Mouse (Mus musculus) right cerebral cortex, postnatal 4 days (tissue): ENCODE results near the gene Mdfic.

Source experiments
- DNase-seq: peaks from one replicate; pipeline ENCODE4 v3.0.0-alpha.2; 2022

The Mdfic gene

GRCm38 (mm10) chr6:15793602-15794345, 73.3 kb downstream of the Mdfic start:
- no peak for DNase-seq

GRCm38 (mm10) chr6:15794801-15795200, 74.3 kb downstream of the Mdfic start:
- no peak for DNase-seq

GRCm38 (mm10) chr6:15807382-15807781, 86.9 kb downstream of the Mdfic start:
- DNase-seq: no peak

- DNase-seq: peak; percentile 16
Measured at GRCm38 (mm10) chr6:15825236-15825635, 104.8 kb downstream of the Mdfic start.

- no peak for DNase-seq
Measured at GRCm38 (mm10) chr6:15829812-15830211, 109.4 kb downstream of the Mdfic start.

- no peak for DNase-seq
Measured at GRCm38 (mm10) chr6:15830651-15831050, 110.2 kb downstream of the Mdfic start.

GRCm38 (mm10) chr6:15837695-15838094, 117.2 kb downstream of the Mdfic start:
- DNase-seq: no peak

- DNase-seq: no peak
Measured at GRCm38 (mm10) chr6:15839831-15840230, 119.4 kb downstream of the Mdfic start.

- no peak for DNase-seq
Measured at GRCm38 (mm10) chr6:15840429-15840828, 120.0 kb downstream of the Mdfic start.

- no peak for DNase-seq
Measured at GRCm38 (mm10) chr6:15841476-15842209, 121.2 kb downstream of the Mdfic start.

- DNase-seq: no peak
Measured at GRCm38 (mm10) chr6:15843295-15843694, 122.8 kb downstream of the Mdfic start.

- DNase-seq: no peak
Measured at GRCm38 (mm10) chr6:15845711-15846342, 125.4 kb downstream of the Mdfic start.
